Mouse (Mus musculus) spleen, adult 2 months (tissue): Measurements from ENCODE around the gene H2afj.

ENCODE experiments used
- CTCF ChIP-seq: fragments of 200-500 bp; IDR thresholded peaks from 2 replicates; pipeline ENCODE4 v1.5.1; 2011; ENCODE audit warnings: mild to moderate bottlenecking, inconsistent platforms; ENCODE audit not compliant: insufficient read depth, insufficient read length, insufficient replicate concordance; ENCODE audit errors: extremely low read depth
- POLR2A ChIP-seq: fragments of 200-500 bp; IDR thresholded peaks from 2 replicates; pipeline ENCODE4 v1.6.1; 2011; ENCODE audit warnings: low read depth, low read length, inconsistent platforms

GRCm38 (mm10) chr6:136856071-136856636 is 48.1 kb downstream of the H2afj start:
- TF ChIP-seq CTCF (no peak), POLR2A (no peak)
